Mouse (Mus musculus): Measurements from ENCODE around the gene Gnaq.
"Not testable (repeated sequence)": the region's sequence is repeated elsewhere in the genome, so short reads cannot be mapped to it uniquely, and the experiment has no call there.

Gene Gnaq

GRCm38 (mm10) chr19:16147446-16147845 is 14.8 kb downstream of the Gnaq start:
- no peak for DNase-seq (ENCODE audit: low read depth)

- DNase-seq (ENCODE audit: low read depth): peak; percentile 37
These were observed 16.5 kb downstream of the Gnaq start for GRCm38 (mm10) chr19:16149094-16149493.

GRCm38 (mm10) chr19:16150328-16150727 is 17.7 kb downstream of the Gnaq start:
- no peak for DNase-seq (ENCODE audit: low read depth)

- no peak for DNase-seq (ENCODE audit: low read depth)
These were observed 21.2 kb downstream of the Gnaq start for GRCm38 (mm10) chr19:16153851-16154250.

DNA sequence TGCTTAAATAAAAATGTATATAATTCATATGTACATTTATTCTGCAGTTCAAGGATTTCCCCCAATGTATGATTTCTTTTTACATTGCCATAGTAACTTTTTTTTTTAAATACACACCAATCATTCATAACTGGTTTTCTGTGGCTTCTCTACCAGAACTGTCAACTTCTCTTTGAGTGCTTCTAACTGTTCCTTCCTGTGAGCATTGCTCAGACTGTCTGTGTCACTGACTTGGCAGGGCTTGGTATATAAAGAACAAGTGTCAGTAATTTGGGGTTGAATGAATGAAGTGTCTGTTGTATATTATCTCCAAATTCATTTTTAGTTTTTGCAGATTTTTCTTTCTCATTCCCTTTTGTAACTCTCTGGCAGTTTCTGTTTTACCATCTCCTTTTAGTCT is 21.8 kb downstream of the Gnaq start:
- peak; percentile 77 for DNase-seq (ENCODE audit: low read depth)

- DNase-seq (ENCODE audit: low read depth): no peak
These were observed 24.5 kb downstream of the Gnaq start for GRCm38 (mm10) chr19:16157120-16157519.

- no peak for DNase-seq (ENCODE audit: low read depth)
These were observed 28.1 kb downstream of the Gnaq start for GRCm38 (mm10) chr19:16160759-16161158.

DNA sequence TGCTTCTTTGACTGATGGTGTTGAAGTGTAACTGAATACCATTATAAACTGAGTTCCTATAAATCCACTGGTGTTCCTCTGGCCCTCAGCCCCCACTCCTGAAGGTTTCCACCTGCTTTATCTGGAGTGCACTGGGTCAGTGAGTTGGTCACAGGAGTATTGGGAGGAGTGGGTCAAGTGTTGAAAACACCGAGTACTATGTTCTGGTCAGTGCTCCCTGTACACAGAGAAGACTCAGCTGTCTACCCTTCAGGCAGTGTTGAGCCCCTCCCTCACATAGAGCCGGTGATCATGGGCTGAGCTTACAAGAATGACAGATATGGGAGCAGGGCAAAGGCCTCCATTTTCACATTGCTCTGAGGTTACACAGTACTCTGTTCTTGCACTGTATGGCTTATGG is 28.6 kb downstream of the Gnaq start:
- DNase-seq (ENCODE audit: low read depth): no peak

DNA sequence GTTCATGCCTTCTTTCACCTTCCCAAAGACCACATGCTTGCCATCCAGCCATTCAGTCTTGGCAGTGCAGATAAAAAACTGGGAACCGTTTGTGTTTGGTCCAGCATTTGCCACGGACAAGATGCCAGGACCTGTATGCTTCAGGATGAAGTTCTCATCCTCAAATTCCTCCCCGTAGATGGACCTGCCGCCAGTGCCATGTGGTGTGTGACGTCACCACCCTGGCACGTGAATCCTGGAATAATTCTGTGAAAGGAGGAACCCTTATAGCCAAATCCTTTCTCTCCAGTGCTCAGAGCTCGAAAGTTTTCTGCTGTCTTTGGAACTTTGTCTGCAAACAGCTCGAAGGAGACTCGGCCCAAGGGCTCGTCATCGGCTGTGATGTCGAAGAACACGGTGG is 31.8 kb downstream of the Gnaq start:
- not testable (repeated sequence) for DNase-seq (ENCODE audit: low read depth)

GRCm38 (mm10) chr19:16167185-16167584 is 34.6 kb downstream of the Gnaq start:
- DNase-seq (ENCODE audit: low read depth): no peak

DNA sequence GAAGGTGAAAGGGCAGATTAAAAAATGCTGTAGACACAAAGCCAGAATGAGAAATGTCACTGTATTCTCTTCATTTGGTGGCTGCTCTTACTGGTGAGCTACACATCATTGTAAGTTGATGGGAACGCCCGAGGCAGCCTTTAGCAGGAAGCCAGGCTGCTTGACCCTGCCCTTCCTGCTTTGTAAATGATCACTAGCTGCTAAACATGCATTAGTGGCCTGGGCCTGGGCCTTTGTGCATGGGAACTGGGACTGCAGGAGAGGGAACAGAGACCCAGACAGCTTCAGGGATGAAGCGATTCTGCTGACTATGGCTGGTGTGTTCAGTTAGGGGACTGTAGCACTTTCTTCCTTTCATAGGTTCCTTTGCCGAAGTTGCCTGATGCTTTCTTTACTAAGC is 35.6 kb downstream of the Gnaq start:
- no peak for DNase-seq (ENCODE audit: low read depth)

DNA sequence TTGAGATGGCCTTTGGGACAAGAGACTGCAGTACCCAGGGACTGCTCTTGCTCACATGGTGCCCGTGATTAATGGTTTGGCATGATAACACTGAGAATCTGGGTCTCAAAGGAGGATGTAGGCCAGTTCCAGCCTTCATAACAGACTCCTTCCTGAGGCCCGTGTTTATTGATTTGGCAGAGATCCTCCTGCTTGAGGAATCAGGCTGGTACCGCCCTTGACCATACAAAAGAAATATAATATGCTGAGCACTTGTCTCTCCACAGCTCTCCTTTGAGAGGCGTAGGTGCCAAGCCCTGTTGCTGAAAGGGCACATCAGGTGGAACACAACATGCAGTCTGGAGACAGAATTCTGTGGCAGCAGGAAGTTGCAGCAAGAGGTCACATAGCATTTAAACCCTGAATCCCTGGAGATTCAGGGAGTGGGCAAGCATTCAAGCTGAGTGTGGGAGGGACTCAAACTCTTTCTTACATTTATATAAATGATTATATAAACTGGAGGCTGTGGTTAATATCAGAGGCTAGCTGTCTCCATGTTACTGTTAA is 36.1 kb downstream of the Gnaq start:
- DNase-seq (ENCODE audit: low read depth): no peak

GRCm38 (mm10) chr19:16170724-16171123 is 38.1 kb downstream of the Gnaq start:
- DNase-seq (ENCODE audit: low read depth): peak; percentile 76

DNA sequence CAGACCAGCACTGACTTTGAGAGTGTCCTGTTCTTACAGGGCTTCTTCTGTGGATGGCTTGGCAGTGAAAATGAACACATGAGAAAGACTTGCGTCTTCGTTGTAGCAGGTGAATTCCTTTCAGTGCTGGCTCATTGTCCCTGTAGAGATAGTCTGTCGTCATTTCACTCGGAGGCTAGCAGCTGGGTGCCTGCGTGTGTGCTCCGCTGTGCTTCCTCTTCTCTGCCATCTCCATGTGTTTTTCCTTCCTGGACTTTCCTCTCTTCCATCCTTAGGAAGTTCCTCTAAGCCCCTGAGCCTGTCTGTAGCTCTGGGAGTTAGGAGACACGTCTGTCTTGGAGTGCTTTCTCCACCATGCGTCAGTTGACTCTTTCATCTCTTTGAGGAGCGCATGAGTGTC is 41.1 kb downstream of the Gnaq start:
- no peak for DNase-seq (ENCODE audit: low read depth)

- DNase-seq (ENCODE audit: low read depth): no peak
These were observed 43.8 kb downstream of the Gnaq start for GRCm38 (mm10) chr19:16176426-16176825.

- no peak for DNase-seq (ENCODE audit: low read depth)
These were observed 44.6 kb downstream of the Gnaq start for GRCm38 (mm10) chr19:16177139-16177727.

- no peak for DNase-seq (ENCODE audit: low read depth)
These were observed 48.6 kb downstream of the Gnaq start for GRCm38 (mm10) chr19:16181258-16181657.

GRCm38 (mm10) chr19:16181852-16182475 is 49.3 kb downstream of the Gnaq start:
- DNase-seq (ENCODE audit: low read depth): no peak

- DNase-seq (ENCODE audit: low read depth): no peak
These were observed 51.1 kb downstream of the Gnaq start for GRCm38 (mm10) chr19:16183592-16184365.

DNA sequence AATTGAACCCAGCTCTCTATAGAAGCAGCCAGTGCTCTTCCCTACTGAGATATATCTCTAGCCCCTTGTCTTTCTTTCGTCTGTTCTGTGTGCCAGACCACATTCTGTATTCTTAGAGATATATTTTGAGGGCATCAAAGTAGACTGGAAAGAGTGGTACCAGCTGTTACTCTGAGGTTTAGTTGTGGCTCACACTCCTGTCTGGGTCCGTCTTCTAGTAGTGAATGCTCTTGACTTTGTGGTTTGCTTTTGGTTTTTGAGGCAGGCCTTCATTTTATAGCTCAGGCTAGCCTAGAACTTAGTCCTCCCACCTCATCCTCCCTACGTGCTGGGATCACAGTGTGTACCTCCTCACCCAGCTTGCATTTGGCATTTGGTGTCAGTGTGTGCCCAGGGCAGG is 54.4 kb downstream of the Gnaq start:
- DNase-seq (ENCODE audit: low read depth): peak; percentile 40

DNA sequence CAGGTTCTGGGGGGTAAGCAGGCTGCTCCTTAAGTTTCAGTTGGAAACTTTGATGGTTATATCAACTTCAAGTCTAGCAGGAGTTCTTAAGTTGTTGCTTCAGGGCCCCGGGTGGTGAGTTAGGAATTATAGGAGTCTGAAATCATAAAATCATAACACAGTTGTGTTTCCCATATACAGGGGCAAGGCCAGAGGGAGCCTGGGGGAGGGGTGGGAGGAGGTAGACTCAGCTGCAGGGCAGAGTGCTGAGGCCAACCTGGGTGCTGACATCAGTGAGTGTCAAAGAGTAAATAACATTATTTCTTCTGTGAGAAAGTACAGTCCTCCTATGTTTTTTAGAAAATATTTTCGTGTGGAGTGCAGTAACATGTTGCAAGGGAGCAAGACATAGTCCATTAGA is 55.3 kb downstream of the Gnaq start:
- no peak for DNase-seq (ENCODE audit: low read depth)

- DNase-seq (ENCODE audit: low read depth): no peak
These were observed 56.6 kb downstream of the Gnaq start for GRCm38 (mm10) chr19:16189066-16189765.
